Mouse (Mus musculus): ENCODE measurements around the gene Apoc4.

DNA sequence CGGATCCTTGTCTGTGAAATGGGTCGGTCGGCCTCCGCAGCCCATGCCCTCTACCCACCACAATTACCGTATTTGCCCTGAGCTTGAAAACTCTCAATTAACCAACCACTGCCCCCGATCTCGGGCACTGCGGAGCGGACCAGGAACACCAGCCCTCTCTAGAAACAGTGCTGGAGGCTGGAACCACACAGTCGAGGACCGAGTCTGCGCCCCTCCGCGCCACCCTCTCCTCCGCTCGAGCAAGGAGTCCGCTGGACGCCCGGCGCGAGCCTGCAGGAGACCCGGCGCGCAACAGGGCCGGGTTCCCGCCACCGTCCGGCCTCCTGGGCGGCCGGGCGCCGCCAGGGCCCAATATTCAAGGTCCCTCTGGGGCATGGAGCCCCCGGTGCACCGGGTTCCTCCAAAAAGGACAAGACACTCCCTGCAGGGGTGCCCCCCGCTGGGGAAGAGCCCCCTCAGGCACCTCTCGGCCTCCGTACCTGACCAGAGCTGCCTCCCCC, 16.8 kb downstream of the Apoc4 start:
- TF ChIP-seq POLR2A (IDR thresholded peaks at IDR 0.05; ENCODE audit: extremely low read depth, insufficient read depth, low read length) = no peak
- no peak for TF ChIP-seq CTCF (IDR thresholded peaks at IDR 0.05; ENCODE audit: extremely low read depth, insufficient read depth, low read length)

Measured in cortical plate, adult 2 months (tissue).